Mouse (Mus musculus) right cerebral cortex, adult 18-20 months (tissue): ENCODE measurements around the gene Clk2.
"Not testable (repeated sequence)": the region's sequence is repeated elsewhere in the genome, so short reads cannot be mapped to it uniquely, and the experiment has no call there.

Source experiments
- DNase-seq: peaks from one replicate; pipeline ENCODE4 v3.0.0; 2022; ENCODE audit warnings: mixed read lengths

The Clk2 gene

DNA sequence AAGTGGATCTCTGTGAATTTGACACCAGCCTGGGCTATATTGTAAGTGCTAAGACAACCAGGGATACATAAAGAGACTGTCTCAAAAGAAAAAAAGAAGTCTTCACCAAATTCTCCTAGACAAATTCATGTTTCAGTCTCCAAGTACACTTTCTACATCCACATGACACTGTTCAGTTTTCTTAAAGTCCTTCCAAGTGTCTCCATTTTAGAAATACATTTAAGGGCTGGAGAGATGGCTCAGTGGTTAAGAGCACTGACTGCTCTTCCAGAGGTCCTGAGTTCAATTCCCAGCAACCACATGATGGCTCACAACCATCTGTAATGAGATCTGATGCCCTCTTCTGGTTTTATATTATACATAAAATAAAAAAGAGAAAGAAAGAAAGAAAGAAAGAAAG lies 3.4 kb upstream of the Clk2 start:
- not testable (repeated sequence) for DNase-seq

DNA sequence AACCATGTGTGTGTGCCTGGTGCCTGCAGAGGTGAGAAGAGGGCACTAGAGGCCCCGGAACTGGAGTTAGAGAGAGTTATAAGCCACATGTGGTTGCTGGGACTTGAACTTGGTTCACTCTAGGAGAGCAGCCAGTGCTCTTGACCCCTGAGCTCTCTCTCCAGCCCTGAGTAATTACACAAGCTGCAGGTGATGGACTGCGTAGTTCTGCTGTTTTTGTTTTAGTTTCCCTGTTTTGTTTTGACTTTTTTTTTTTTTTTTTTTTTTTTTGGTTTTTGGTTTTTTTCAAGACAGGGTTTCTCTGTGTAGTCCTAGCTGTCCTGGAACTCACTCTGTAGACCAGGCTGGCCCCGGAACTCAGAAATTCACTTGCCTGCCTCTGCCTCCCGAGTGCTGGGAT lies 2.8 kb upstream of the Clk2 start:
- DNase-seq = no peak

DNA sequence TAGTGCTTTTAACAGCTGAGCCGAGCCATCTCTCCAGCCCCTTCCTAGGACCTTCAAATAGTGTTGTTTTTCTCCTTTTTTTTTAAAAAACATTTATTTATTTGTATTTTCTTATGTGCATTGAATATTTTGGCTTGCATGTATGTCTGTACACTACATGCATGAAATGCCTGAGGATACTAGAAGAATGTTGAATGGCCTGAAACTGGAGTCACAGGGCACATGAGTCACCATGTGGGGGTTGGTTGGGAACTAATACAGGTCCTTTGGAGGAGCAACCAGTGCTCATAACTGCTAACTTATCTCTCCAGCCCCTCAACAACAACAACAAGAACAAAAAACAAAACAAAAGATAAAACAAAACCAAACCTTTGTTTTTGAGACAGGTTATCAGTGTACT lies 1.5 kb upstream of the Clk2 start:
- DNase-seq = no peak

DNA sequence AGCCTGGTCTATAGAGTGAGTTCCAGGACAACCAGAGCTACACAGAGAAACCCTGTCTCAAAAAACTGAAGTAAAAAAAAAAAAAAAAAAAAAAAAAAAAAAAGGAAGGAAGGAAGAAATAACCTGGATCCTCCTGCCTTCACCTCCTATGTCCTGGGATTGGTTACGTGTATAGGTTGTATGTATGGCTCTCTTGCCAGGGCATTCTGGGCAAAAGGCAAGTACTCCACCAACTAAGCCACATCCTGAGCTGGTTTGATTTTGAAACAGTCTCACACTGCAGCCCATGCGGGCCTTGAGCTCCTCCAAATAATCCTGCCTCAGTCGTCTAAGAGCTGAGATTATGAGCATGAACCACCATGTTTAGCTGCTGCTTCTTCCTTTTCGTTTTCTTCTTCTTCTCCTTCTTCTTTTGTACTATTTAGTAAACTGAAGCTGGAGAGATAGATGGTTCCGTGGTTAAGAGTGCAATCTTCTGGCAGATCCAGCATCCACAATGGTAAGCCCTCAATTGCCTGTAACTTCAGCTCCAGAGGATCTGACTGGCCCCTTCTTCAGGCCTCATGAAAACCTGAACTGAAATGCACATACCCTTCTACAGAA lies 851 bp upstream of the Clk2 start:
- DNase-seq = no peak

DNA sequence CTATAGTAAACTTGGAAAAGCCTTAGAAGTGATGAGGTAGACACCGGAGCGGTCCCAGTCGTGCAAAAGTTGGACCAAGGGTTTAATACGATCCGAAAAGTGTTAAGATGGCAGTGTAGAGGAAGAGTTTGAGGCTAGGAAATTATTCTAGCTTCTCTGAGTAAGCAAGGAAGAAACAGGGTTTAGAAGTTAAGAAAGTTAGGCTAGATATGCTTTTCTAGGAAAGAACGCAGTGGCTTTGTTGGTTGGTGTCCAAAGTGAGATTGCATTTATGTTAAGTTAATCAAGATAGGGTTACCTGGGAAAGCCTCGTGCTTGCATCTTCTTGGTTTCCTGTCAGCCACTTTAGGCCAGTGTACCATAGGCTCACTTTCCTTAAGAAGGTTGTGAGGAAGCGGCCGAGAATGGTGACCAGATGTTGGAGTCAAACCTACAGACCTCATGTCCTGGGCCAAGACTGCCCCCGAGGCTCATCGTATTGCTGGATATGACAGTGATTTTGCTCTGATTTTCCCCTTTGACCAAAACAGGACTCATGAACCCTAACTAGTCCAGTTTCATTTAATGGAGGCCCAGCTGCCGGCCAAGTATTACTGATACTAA lies 774 bp downstream of the Clk2 start:
- no peak for DNase-seq

DNA sequence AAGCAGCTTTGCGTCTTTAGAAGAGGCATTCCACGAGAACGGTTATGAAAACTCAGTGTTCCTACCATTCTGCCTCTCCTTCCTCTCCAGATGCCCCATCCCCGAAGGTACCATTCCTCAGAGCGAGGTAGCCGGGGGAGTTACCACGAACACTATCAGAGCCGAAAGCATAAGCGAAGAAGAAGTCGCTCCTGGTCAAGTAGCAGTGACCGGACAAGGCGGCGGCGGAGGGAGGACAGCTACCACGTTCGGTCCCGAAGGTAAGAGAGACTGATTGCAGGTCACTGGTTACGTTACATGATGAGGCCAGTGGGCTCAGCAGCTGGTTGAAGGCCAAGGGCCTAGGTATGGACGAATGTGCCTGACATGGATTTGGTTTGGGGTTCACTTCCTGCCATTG lies 2.4 kb downstream of the Clk2 start:
- DNase-seq = no peak

DNA sequence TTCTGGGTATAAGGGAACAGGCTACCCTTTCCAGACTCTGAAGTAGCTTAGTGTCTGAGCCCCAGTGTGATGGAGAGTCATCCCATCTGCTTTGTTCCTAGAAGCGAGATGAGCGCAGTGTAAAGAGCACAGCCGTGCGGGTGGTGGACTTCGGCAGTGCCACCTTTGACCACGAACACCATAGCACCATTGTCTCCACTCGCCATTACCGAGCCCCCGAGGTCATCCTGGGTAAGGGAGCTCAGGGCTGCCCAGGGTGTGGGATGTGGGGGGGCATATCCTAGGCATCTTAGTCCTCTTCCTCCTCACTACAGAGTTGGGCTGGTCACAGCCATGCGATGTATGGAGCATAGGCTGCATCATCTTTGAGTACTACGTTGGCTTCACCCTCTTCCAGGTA lies 10.2 kb downstream of the Clk2 start:
- DNase-seq = no peak

DNA sequence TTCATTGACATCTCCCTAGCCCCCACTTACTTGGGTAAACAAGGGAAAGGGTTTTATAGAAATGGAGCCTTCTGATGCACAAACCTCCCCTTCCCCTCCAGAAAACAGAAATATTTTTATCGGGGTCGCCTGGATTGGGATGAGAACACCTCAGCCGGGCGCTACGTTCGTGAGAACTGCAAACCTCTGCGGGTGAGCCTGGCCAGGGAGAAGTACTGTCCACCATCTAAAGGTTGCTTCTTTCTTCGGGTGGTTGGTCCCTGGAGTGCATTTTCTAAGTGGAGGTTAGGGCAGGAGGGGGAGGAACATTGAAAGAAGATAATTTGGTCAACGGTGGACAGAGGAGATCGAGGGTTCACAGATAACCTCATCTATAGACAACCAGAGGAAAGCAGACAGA lies 10.9 kb downstream of the Clk2 start:
- DNase-seq = no peak

DNA sequence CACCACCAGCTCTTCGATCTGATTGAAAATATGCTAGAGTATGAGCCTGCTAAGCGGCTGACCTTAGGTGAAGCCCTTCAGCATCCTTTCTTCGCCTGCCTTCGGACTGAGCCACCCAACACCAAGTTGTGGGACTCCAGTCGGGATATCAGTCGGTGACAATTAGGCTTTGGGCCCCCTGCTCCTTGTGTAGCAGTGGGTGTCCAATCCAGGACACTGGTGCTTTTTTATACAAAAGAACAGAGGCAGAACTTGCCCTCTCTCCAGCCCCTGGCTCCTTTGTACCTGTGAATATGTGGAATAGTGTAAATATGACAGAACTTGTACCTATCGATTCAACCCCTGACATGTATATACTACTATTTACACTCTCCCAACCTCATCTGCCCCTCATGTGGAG lies 11.8 kb downstream of the Clk2 start:
- DNase-seq = no peak

DNA sequence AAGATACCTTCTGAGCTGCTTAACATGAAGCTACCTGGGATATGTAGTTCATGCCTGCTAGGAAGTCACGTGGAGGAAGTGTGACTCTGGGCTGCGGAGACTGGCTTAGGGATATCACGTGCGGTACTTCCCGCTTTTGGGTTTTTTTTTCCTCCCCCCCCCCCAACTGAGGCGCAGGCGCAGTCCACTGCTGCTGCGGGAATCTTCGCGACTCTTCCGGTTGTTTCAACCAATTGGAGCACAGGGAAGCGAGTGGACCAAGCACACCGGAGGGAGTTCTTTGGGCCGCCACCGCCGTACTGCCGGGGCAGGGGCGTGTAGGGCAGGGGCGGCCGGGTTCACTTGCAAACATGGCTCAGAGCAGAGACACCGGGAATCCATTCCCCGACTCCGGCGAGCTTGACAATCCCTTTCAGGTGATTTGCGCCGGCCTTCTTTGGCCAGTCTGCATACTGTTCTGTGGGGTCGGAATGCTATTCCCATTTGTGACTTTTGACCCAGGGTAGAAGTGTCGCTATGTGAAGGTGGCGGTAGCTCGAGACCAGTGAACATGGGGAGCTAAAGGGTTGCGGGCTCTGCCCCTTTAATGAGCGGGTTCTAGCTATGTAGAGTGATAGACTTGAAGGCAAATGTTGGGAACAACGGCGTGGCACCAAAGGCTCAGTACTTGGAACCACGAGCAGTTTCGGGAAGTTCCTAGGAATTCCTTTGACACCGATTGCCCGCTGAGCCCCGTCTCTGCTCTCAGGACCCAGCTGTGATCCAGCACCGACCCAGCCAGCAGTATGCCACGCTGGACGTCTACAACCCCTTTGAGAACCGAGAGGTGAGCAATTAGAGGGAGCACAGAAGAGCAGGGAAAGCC lies 12.9 kb downstream of the Clk2 start, which contains the start of gene Scamp3:
Gene Scamp3 (plus strand): TSS at position 232 of the 865 bp plus-strand sequence.
- DNase-seq = peak; percentile 93

DNA sequence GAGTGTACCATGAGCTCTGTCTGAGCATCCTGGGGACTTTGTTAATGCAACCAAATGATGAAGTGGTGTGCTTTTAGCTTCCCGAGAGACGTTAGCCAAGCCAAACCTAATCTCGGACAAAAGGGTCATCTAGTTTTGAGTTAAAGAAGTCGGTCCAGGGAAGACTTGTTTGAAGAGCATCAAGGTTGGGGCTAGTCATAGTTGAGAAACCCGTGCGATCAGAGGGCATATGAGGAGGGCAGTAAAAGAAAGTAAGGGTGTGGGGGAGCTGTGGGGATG lies 13.5 kb downstream of the Clk2 start:
- no peak for DNase-seq

DNA sequence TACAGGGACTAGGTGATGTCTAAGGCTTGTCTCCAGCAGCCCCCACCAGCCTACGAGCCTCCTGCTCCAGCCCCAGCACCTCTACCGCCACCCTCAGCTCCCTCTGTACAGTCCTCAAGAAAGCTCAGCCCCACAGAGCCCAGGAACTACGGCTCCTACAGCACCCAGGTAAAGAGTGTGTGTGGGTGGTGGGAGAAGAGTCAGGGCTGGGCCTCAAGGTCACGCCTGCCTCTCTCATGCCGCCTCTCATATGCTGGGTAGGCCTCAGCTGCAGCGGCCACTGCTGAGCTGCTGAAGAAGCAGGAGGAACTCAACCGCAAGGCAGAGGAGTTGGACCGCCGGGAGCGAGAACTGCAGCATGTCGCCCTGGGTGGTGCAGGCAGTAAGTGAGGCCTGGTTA lies 14.5 kb downstream of the Clk2 start:
- DNase-seq = no peak

DNA sequence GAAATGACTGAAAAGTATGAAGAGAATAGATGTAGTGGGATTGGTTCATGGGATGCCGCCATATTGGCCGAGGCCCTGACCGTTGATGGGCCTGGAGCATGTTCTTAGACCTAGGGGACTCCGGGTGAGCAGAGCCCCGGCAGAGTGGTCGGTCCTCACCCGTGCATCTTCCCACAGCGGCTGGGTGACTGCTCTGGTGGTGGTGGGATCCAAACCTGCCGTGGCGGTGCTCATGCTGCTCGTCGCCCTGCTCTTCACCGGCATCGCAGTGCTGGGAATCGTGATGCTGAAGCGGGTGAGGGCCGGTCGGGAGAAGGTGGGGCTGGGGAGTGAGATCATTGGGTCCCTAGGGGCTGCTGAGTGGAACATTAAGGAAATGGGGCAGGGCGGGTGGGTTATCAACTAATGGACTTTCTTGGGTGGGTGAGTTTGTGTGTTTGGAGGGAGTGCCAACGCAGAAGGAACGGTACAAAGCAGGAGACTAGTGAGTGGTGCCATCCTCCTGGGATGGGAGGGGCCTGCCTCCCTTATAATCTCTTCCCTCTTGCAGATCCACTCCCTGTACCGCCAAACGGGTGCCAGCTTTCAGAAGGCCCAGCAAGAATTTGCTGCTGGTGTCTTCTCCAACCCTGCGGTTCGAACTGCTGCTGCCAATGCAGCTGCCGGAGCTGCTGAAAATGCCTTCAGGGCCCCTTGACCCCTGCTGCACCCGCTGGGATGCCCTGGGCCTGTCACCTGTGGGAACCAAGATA lies 17.3 kb downstream of the Clk2 start:
- no peak for DNase-seq

DNA sequence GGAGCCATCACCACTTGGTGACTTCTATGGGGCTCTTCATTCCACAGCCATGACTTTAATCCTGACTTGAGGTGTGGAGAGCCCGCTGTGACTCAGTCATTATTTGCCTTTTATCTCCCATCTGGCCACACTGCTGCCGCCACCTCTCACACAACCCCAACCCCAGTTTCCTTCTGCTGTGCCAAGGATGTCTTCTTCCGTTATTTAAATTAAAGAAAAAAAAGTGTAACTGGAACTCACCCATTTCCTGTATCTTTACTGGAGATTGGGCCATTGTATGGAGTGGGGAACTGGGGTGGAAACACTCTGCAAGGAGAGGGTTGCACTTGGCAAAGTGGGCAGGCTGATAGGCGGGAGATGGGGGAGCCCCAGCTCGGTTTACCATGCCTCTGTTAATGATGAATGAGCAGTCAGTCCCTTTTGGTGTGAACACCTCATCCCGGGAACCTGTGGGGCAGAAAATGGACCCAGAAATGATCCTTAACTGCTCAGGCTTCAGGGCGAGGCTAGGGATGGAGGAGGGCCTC lies 18.0 kb downstream of the Clk2 start:
- no peak for DNase-seq

DNA sequence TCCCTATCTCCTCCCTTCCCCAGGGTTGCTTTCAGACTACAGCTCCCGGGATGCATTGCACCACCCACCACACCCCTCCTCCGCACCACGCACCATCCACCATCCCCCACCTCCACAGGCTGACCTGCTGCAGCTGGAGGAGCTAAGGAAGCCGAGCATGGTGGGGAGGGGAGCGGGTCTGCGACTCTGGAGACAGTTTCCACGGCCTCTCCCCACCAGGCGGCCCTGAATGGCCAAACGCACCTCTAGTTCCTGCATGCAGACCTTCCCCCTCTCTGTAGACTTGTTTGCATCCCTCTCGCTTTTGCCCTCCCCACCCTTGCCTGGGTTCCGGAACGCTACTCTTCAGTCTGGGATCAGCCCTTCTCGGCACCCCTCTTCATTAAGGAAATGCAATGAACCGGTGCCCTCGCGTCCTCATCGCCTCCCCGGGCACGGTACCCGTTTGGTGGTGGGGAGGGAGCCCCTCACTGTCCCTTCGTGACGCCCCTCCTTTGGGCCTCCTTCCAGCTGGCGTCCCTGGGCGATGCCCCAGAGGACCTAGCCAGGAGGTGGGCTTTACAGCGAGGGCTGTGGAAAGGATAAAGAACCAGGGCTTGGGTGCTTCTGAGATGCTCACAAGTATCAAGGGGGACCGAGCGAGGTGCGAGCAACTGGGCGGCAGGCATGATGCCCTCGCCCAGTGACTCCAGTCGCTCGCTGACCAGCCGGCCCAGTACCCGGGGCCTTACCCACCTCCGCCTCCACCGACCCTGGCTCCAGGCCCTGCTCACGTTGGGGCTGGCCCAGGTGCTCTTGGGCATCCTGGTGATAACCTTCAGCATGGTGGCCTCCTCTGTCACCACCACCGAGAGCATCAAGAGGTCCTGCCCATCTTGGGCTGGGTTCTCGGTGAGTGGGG lies 18.7 kb downstream of the Clk2 start, which contains the start of gene Fam189b:
Gene Fam189b (plus strand): TSS at position 86 of the 901 bp plus-strand sequence.
- peak; percentile 95 for DNase-seq

DNA sequence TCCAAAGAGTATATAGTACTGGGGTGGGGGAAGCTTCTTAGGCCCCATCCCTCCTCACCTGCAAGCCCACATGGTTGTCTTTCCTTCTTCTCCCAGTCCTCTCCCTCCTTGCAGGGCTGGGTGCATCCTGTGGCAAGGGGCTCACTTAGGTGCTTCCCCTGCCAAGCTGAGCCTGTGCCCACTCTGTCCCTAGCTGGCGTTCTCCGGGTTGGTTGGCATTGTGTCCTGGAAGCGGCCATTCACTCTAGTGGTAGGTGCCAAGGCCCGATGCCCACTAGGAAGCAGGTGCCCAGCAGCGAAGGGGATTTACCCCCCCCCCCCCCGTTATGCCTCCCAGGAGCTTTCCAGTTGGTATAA lies 19.3 kb downstream of the Clk2 start:
- no peak for DNase-seq

DNA sequence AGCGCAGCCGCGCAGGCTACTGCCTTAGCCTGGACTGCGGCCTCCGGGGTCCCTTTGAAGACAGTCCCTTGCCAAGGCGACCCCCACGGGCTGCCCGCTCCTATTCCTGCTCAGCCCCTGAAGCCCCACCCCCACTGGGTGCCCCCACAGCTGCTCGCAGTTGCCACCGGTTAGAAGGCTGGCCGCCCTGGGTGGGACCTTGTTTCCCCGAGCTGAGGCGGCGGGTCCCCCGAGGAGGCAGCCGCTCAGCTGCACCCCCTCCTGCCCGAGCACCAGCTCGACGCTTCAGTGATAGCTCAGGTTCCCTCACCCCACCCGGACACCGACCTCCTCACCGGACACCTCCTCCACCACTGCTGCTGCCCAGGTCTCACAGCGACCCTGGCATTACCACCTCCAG lies 22.6 kb downstream of the Clk2 start:
- DNase-seq = no peak

DNA sequence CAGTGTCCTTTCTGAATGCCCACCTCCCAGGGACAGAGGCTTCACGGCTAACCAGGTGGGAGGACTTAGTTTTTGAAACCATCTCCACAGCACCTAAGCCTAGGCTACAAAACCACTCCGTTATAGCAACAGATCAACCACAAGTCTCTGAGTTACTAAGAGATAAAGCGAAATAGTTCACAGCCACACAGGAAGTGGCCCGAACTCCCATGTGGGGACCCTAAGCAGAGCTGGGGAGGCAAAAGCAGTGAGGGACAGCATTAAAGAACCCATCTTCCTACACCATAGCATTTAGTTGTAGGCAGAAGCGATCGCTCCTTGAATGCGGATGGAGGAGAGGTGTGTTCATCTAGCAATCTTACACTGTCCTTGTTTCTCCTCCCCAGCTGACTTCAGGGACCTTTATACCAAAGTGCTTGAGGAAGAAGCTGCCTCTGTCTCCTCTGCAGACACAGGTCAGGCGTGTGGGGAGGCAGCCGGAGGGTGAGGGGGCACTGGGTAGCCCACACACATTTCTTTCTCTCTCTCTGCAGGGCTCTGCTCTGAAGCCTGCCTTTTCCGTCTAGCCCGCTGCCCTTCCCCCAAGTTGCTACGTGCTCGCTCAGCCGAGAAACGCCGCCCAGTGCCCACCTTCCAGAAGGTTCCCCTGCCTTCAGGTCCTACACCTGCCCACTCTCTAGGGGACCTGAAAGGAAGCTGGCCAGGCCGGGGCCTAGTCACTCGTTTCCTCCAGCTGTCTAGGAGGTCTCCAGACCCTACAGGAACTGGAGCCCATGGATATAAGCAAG lies 23.3 kb downstream of the Clk2 start:
- no peak for DNase-seq

DNA sequence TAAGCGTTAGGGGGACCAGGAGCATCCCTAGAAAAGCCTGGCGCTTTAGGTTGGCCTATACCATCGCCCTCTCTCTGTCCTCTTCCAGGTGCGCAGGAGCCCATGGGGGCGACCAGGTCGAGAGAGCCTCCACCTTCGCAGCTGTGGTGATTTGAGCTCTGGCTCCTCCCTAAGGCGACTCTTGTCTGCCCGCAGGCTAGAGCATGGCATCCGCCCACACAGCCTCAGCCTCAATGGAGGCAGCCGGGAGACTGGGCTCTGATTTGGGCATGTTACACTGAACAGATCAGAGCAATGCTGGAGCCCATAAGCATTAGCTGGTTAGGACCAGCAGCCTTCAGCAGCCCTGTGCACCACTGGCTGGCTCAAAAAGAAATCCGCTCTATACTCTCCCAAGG lies 23.9 kb downstream of the Clk2 start:
- DNase-seq = no peak

DNA sequence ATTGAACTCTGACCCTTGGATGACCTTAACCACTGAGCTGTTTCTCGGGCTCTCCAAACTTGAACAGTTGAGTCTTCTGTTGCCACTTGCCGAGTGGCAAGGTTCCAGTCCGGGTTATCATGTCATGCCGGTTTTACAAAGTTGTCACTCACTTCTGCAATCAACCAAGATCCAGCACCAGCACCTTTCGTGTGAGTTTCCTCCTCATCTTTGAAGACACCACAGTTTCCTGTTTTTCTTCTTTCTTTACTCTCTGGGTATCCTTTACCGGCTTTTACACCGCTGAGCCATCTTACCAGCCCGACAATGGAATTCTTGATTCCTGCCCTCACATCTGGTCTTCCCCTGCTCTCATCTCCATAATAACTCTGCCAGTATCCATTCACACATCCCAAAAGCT lies 25.8 kb downstream of the Clk2 start:
- DNase-seq = no peak

DNA sequence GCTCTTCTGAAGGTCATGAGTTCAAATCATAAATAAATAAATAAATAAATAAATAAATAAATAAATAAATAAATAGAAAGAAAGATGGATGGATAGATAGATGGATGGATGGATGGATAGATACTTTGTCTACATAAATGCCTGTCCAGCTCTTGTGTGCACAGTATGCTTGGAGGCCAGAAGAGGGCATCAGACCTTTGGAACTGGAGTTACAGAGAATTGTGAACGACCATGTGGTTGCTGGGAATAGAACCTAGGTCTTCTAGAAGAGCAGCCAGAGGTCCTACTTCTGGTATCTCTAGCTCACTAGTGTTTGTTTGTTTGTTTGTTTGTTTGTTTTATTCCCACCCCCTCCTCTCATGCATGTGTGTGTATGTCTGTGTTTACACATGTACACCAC lies 28.8 kb downstream of the Clk2 start:
- DNase-seq = no peak

DNA sequence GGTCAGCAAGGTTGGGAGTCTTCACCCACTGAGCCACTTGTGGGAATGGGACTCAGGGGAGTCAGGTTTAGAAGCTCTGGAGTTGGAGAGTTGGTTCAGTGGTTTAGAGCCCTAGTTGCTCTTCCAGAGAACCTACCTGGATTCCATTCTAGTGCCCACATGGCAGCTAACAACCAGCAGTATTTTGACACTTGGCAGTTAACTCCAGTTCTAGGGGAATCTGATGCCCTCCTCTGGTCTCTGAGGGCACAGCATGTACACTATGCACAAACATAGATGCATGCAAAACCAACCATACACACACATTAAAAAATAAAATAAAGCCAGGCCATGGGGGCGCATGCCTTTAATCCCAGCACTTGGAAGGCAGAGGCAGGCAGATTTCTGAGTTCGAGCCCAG lies 29.3 kb downstream of the Clk2 start:
- no peak for DNase-seq
